23 mouse cellular contexts compared by ENCODE assay signal in genomic region chr6:52320966-52321825, GRCm38 (mm10). TPM values are rescaled to one million over a fixed set of nuclear protein-coding genes. Genes with fewer than 3 reads are reported as not detected.
A peak's percentile ranks its signal among the peaks of the same experiment; 100 is the strongest.
DNase-seq lines count a peak whose midpoint lies in the region; ATAC-seq and TF ChIP-seq lines count a peak whose summit lies in the region.
"Had no signal": no experiment of that assay in that cellular context is flagged by ENCODE, and none has a peak within 500 bp of the region (broad histone marks: within the 10 kb centered on the region; RNA-seq: fewer than 3 reads in every experiment).

No protein-coding gene starts in this region.

- no peaks in the 10 kb centered on the region for H3K4me1 ChIP-seq in cerebellum, adult 2 months (ENCODE audit: control insufficient read depth, insufficient read depth, low read length)
- H3K4me1 ChIP-seq in hindbrain, embryonic 14.5 days (replicated peaks; ENCODE audit: control insufficient read depth, insufficient read depth, low read length) = 0 out of 2 replicates have a peak, but pooled peaks cover 3% of the 10 kb centered on the region
- H3K4me1 ChIP-seq in hindbrain, embryonic 12.5 days = peaks cover 12% of the 10 kb centered on the region
- H3K4me1 ChIP-seq in limb, embryonic 10.5 days = peaks cover 50% of the 10 kb centered on the region

- H3K4me3 ChIP-seq in cerebellum, adult 2 months (replicated peaks; ENCODE audit: insufficient read depth, low read depth, low read length) = no peak overlapping the region
- no peak overlapping the region for H3K4me3 ChIP-seq in hindbrain, embryonic 14.5 days (replicated peaks; ENCODE audit: low read length)
- H3K4me3 ChIP-seq in hindbrain, embryonic 12.5 days = no peak overlapping the region
- peak overlapping the region; percentile 29; the same call in 1 of the 2 replicates for H3K4me3 ChIP-seq in limb, embryonic 10.5 days
- H3K4me3 ChIP-seq: erythroblast, embryonic 14.5 days; heart, adult 2 months; lung, embryonic 15.5 days; neural tube, embryonic 13.5 days had no signal

- TF ChIP-seq POLR2A in cerebellum, adult 2 months (IDR thresholded peaks at IDR 0.05; ENCODE audit: borderline replicate concordance, insufficient read depth, low read length) = no peak
- TF ChIP-seq POLR2A in brain, embryonic 14.5 days (IDR thresholded peaks at IDR 0.05; ENCODE audit: borderline replicate concordance, extremely low read depth, insufficient read depth, insufficient read length, poor library complexity, severe bottlenecking) = no peak

- peaks cover 13% of the 10 kb centered on the region; the same call in 1 of the 2 replicates for H3K27me3 ChIP-seq in cerebellum, adult 2 months (ENCODE audit: control insufficient read depth, insufficient read depth, low read length)
- H3K27me3 ChIP-seq in hindbrain, embryonic 14.5 days (ENCODE audit: control insufficient read depth, insufficient read depth, low read length) = peaks cover 96% of the 10 kb centered on the region
- H3K27me3 ChIP-seq in hindbrain, embryonic 12.5 days = peaks cover 92% of the 10 kb centered on the region
- peaks cover 99% of the 10 kb centered on the region for H3K27me3 ChIP-seq in limb, embryonic 10.5 days (ENCODE audit: low read depth, poor library complexity, severe bottlenecking)

- H3K4me2 ChIP-seq in hindbrain, embryonic 14.5 days (replicated peaks) = no peak overlapping the region
- no peak overlapping the region for H3K4me2 ChIP-seq in hindbrain, embryonic 12.5 days (replicated peaks)
- H3K4me2 ChIP-seq: lung, embryonic 15.5 days; neural tube, embryonic 13.5 days had no signal

- H3K9ac ChIP-seq in hindbrain, embryonic 14.5 days = no peak overlapping the region
- no peak overlapping the region for H3K9ac ChIP-seq in hindbrain, embryonic 12.5 days
- H3K9ac ChIP-seq: lung, embryonic 15.5 days; neural tube, embryonic 13.5 days had no signal

- DNase-seq in cerebellum, postnatal 10 days = peak; percentile 18 to 59
- no peak for DNase-seq in cerebellum, adult 2 months
- DNase-seq in hindbrain, embryonic 14.5 days (ENCODE audit: low spot score) = peak; percentile 59
- DNase-seq in brain, embryonic 14.5 days (ENCODE audit: low read depth) = peak; percentile 71
- peak; percentile 39 for DNase-seq in limb, embryonic 10.5 days (ENCODE audit: low spot score)
- no peak for DNase-seq in adrenal gland, adult 8-10 months
- DNase-seq in spleen, postnatal 4 days (ENCODE audit: low spot score in 2 of 2) = no peak
- DNase-seq: cerebellum, adult 18-20 months; gastrocnemius, postnatal 14 days; heart, adult 2 months; kidney, adult 9 months had no signal

- no peak for ATAC-seq in hindbrain, embryonic 14.5 days (ENCODE audit: low FRiP score)
- ATAC-seq in hindbrain, embryonic 12.5 days (ENCODE audit: low FRiP score) = no peak

- H3K27ac ChIP-seq in cerebellum, adult 2 months (ENCODE audit: insufficient read depth, low read length) = no peak overlapping the region
- no peak overlapping the region for H3K27ac ChIP-seq in hindbrain, embryonic 14.5 days
- H3K27ac ChIP-seq in hindbrain, embryonic 12.5 days = no peak overlapping the region
- H3K27ac ChIP-seq in limb, embryonic 10.5 days = no peak overlapping the region
- H3K27ac ChIP-seq: heart, adult 2 months; lung, embryonic 15.5 days; macrophage; neural tube, embryonic 13.5 days had no signal

- 6% methylated on average over 12 of the region's 12 CpGs for WGBS in cerebellum, adult 2 months
- WGBS in hindbrain, embryonic 14.5 days = 4% methylated on average over 12 of the region's 12 CpGs
- 3% methylated on average over 12 of the region's 12 CpGs for WGBS in hindbrain, embryonic 12.5 days
- WGBS in limb, embryonic 10.5 days = 4% methylated on average over 12 of the region's 12 CpGs

- no peaks in the 10 kb centered on the region for H3K9me3 ChIP-seq in hindbrain, embryonic 14.5 days (ENCODE audit: control insufficient read depth, low read length)
- H3K9me3 ChIP-seq in hindbrain, embryonic 12.5 days (replicated peaks) = no peaks in the 10 kb centered on the region
- no peaks in the 10 kb centered on the region for H3K9me3 ChIP-seq in limb, embryonic 10.5 days (replicated peaks)
- H3K9me3 ChIP-seq: lung, embryonic 15.5 days; neural tube, embryonic 13.5 days had no signal

- no peaks in the 10 kb centered on the region for H3K36me3 ChIP-seq in hindbrain, embryonic 14.5 days (replicated peaks; ENCODE audit: control insufficient read depth, insufficient read depth)
- H3K36me3 ChIP-seq in hindbrain, embryonic 12.5 days = no peaks in the 10 kb centered on the region
- H3K36me3 ChIP-seq in limb, embryonic 10.5 days = no peaks in the 10 kb centered on the region
- H3K36me3 ChIP-seq: lung, embryonic 15.5 days; neural tube, embryonic 13.5 days had no signal

- TF ChIP-seq CTCF in cerebellum, adult 2 months (IDR thresholded peaks at IDR 0.05; ENCODE audit: borderline replicate concordance, insufficient read depth, low read depth, low read length) = no peak
- TF ChIP-seq CTCF in brain, embryonic 14.5 days (IDR thresholded peaks at IDR 0.05; ENCODE audit: borderline replicate concordance, extremely low read depth, insufficient read depth, insufficient read length) = no peak

RNA-seq across cellular contexts. Expression of gene Evx1, which starts 7.9 kb away (rescaled TPM):
- 0.68 and 0.84 TPM in 2 replicates for polyA plus RNA-seq in cerebellum, adult 2 months (2012; rRNA removed)
- polyA plus RNA-seq in hindbrain, embryonic 14.5 days (2014; fragmentation: Nextera tagmentation; extraction: Ambion mirVana) = 3.4 and 4.1 TPM in 2 replicates
- polyA plus RNA-seq in hindbrain, embryonic 12.5 days (2016; fragmentation: Nextera tagmentation; extraction: Ambion mirVana) = 11.5 and 12.6 TPM in 2 replicates
- 1.5 and 3.7 TPM in 2 replicates for polyA plus RNA-seq in brain, embryonic 14.5 days (2012; rRNA removed)
- 1.4 and 3.7 TPM in 2 replicates for polyA plus RNA-seq in limb, embryonic 10.5 days (2016; fragmentation: Nextera tagmentation; extraction: Ambion mirVana)
- not detected for total RNA-seq in adrenal gland, adult 8-10 months (2022)
- total RNA-seq: adrenal gland, adult 18-20 months; gastrocnemius, postnatal 14 days; heart, adult 2 months; layer of hippocampus, postnatal 14 days; left cerebral cortex, postnatal 10 days; liver, adult 2 months; MEL had no signal
- polyA plus RNA-seq: erythroblast, embryonic 14.5 days; heart, adult 2 months; heart, embryonic 16.5 days; liver, adult 2 months; macrophage; thymus, postnatal 0 days had no signal

Comparison
In these comparisons a context has a peak if more than half of its experiments do, and no peak if none do; other contexts are left out.
1. DNase-seq: peak in cerebellum, postnatal 10 days (2 of 2), hindbrain, embryonic 14.5 days (single experiment), brain, embryonic 14.5 days (single experiment) and limb, embryonic 10.5 days (single experiment); none in cerebellum, adult 2 months (0 of 2), adrenal gland, adult 8-10 months (single experiment) and spleen, postnatal 4 days (0 of 2).